Mouse (Mus musculus) kidney, postnatal 10 days (tissue): ENCODE data around the gene Hrh1.
A peak's percentile ranks its signal among the peaks of the same experiment; 100 is the strongest.
"Not testable (repeated sequence)": the region's sequence is repeated elsewhere in the genome, so short reads cannot be mapped to it uniquely, and the experiment has no call there.

Experiments
- DNase-seq: peaks from one replicate; pipeline ENCODE4 v3.0.0; 2021; ENCODE audit warnings: mixed read lengths

Gene Hrh1

GRCm38 (mm10) chr6:114473541-114473940 lies 75.8 kb downstream of the Hrh1 start:
- DNase-seq = no peak

- no peak for DNase-seq
These were observed 76.3 kb downstream of the Hrh1 start for GRCm38 (mm10) chr6:114474059-114474458.

GRCm38 (mm10) chr6:114474911-114475310 lies 77.2 kb downstream of the Hrh1 start:
- DNase-seq = no peak

- peak; percentile 62 for DNase-seq
These were observed 81.0 kb downstream of the Hrh1 start for GRCm38 (mm10) chr6:114478771-114479170.

GRCm38 (mm10) chr6:114479644-114480410 lies 82.1 kb downstream of the Hrh1 start:
- no peak for DNase-seq

- no peak for DNase-seq
These were observed 91.6 kb downstream of the Hrh1 start for GRCm38 (mm10) chr6:114489371-114489770.

- not testable (repeated sequence) for DNase-seq
These were observed 94.9 kb downstream of the Hrh1 start for GRCm38 (mm10) chr6:114492588-114492987.

- DNase-seq = peak; percentile 38
These were observed 97.3 kb downstream of the Hrh1 start for GRCm38 (mm10) chr6:114494987-114495386.

GRCm38 (mm10) chr6:114514038-114514437 lies 116.3 kb downstream of the Hrh1 start:
- peak; percentile 19 for DNase-seq

- not testable (repeated sequence) for DNase-seq
These were observed 131.0 kb downstream of the Hrh1 start for GRCm38 (mm10) chr6:114528709-114529108.
